Mouse (Mus musculus) limb, embryonic 12.5 days (tissue): ENCODE data around the gene Atxn1. TPM values are rescaled to one million over a fixed set of nuclear protein-coding genes. Genes with fewer than 3 reads are reported as not detected.

Experiments used
- ATAC-seq: fragments of 200-750 bp; cut with Nextera tagmentation; 2 replicates; pipeline ENCODE4 v1.8.0; 2017; ENCODE audit warnings: low read depth, moderate TSS enrichment; ENCODE audit not compliant: insufficient number of reproducible peaks, insufficient read depth, low FRiP score, low TSS enrichment
- H3K27ac ChIP-seq: fragments of 300-500 bp; sonication (generic); 2 replicates; pipeline ENCODE4 v1.5.1; 2016; ENCODE audit warnings: mild to moderate bottlenecking, moderate library complexity
- H3K27me3 ChIP-seq: fragments of 300-500 bp; sonication (generic); 2 replicates; pipeline ENCODE4 v1.6.1; 2016; ENCODE audit warnings: mild to moderate bottlenecking, moderate library complexity
- H3K36me3 ChIP-seq: fragments of 300-500 bp; sonication (generic); 2 replicates; pipeline ENCODE4 v1.6.1; 2016; ENCODE audit warnings: mild to moderate bottlenecking, moderate library complexity
- H3K4me1 ChIP-seq: fragments of 300-500 bp; sonication (generic); replicated peaks from 2 replicates; pipeline ENCODE4 v1.6.1; 2016
- H3K4me2 ChIP-seq: fragments of 300-500 bp; sonication (generic); 2 replicates; pipeline ENCODE4 v1.6.1; 2016; ENCODE audit warnings: mild to moderate bottlenecking, moderate library complexity
- H3K4me3 ChIP-seq: fragments of 300-500 bp; sonication (generic); replicated peaks from 2 replicates; pipeline ENCODE4 v1.5.1; 2016; ENCODE audit warnings: mild to moderate bottlenecking
- H3K9ac ChIP-seq: fragments of 300-500 bp; sonication (generic); replicated peaks from 2 replicates; pipeline ENCODE4 v1.6.1; 2016; ENCODE audit warnings: mild to moderate bottlenecking, moderate library complexity
- H3K9me3 ChIP-seq: fragments of 300-500 bp; sonication (generic); 2 replicates; pipeline ENCODE4 v1.6.1; 2016; ENCODE audit warnings: mild to moderate bottlenecking, moderate library complexity
- WGBS: fragments of 180-500 bp; shearing (Covaris S2); methylation state at CpG from one replicate; pipeline ENCODE4 v1.1.7; 2016; 5-methylcytosine and 5-hydroxymethylcytosine counted together
- polyA plus RNA-seq: library from polyadenylated mRNA; unstranded; fragments of >200 nt; fragmentation: Nextera tagmentation; extraction: Ambion mirVana; gene quantifications from 2 replicates; pipeline ENCODE4 v1.2.1, GENCODE M21; 2016

The Atxn1 gene
- polyA plus RNA-seq, 1 experiment from 2014 or later = 2.5 TPM

GRCm38 (mm10) chr13:45620281-45620680 lies 344.5 kb downstream of the Atxn1 start:
- Histone ChIP-seq H3K4me3 (no peak overlapping the region), H3K4me2 (no peak overlapping the region), H3K36me3 (no peaks in the 10 kb centered on the region), H3K9me3 (no peaks in the 10 kb centered on the region), H3K9ac (no peak overlapping the region), H3K27ac (no peak overlapping the region), H3K4me1 (no peaks in the 10 kb centered on the region), H3K27me3 (no peaks in the 10 kb centered on the region)
- no peak for ATAC-seq
- 78% methylated on average over 7 of the region's 7 CpGs for WGBS

GRCm38 (mm10) chr13:45617988-45618387 lies 346.8 kb downstream of the Atxn1 start:
- Histone ChIP-seq H3K27me3 (no peaks in the 10 kb centered on the region), H3K36me3 (no peaks in the 10 kb centered on the region), H3K27ac (no peak overlapping the region), H3K4me3 (no peak overlapping the region), H3K9ac (no peak overlapping the region), H3K4me2 (no peak overlapping the region), H3K9me3 (no peaks in the 10 kb centered on the region), H3K4me1 (no peaks in the 10 kb centered on the region)
- 83% methylated on average over 6 of the region's 6 CpGs for WGBS
- ATAC-seq = no peak

- Histone ChIP-seq H3K4me2 (no peak overlapping the region), H3K9me3 (no peaks in the 10 kb centered on the region), H3K4me3 (no peak overlapping the region), H3K4me1 (no peaks in the 10 kb centered on the region), H3K27ac (no peak overlapping the region), H3K36me3 (no peaks in the 10 kb centered on the region), H3K9ac (no peak overlapping the region), H3K27me3 (no peaks in the 10 kb centered on the region)
- no peak for ATAC-seq
- WGBS = 86% methylated on average over 11 of the region's 11 CpGs
Observed at GRCm38 (mm10) chr13:45614762-45615161, 350.0 kb downstream of the Atxn1 start.

- Histone ChIP-seq H3K27me3 (no peaks in the 10 kb centered on the region), H3K4me1 (no peaks in the 10 kb centered on the region), H3K4me3 (no peak overlapping the region), H3K4me2 (no peak overlapping the region), H3K36me3 (no peaks in the 10 kb centered on the region), H3K9ac (no peak overlapping the region), H3K9me3 (peaks cover 6% of the 10 kb centered on the region; the same call in 1 of the 2 replicates), H3K27ac (no peak overlapping the region)
- 36% methylated on average over 5 of the region's 5 CpGs for WGBS
- ATAC-seq = no peak
Observed at GRCm38 (mm10) chr13:45613346-45613745, 351.5 kb downstream of the Atxn1 start.

GRCm38 (mm10) chr13:45611554-45611953 lies 353.3 kb downstream of the Atxn1 start:
- ATAC-seq = no peak

GRCm38 (mm10) chr13:45609461-45609860 lies 355.3 kb downstream of the Atxn1 start:
- no peaks in the 10 kb centered on the region for H3K4me1 ChIP-seq
- H3K27me3 ChIP-seq = no peaks in the 10 kb centered on the region
- no peak overlapping the region for H3K4me2 ChIP-seq
- H3K36me3 ChIP-seq = no peaks in the 10 kb centered on the region
- no peak overlapping the region for H3K27ac ChIP-seq
- peaks cover 6% of the 10 kb centered on the region; the same call in 1 of the 2 replicates for H3K9me3 ChIP-seq
- ATAC-seq = no peak
- 66% methylated on average over 4 of the region's 4 CpGs for WGBS
- H3K9ac ChIP-seq = no peak overlapping the region
- no peak overlapping the region for H3K4me3 ChIP-seq

More at GRCm38 (mm10) chr13:45611554-45611953, 353.3 kb downstream of the Atxn1 start:
- no peak overlapping the region for H3K4me3 ChIP-seq
- H3K4me2 ChIP-seq = no peak overlapping the region
- H3K9me3 ChIP-seq = peaks cover 6% of the 10 kb centered on the region; the same call in 1 of the 2 replicates
- WGBS = 78% methylated on average over 3 of the region's 3 CpGs
- H3K4me1 ChIP-seq = no peaks in the 10 kb centered on the region
- no peaks in the 10 kb centered on the region for H3K36me3 ChIP-seq
- no peak overlapping the region for H3K27ac ChIP-seq
- H3K27me3 ChIP-seq = no peaks in the 10 kb centered on the region
- H3K9ac ChIP-seq = no peak overlapping the region

GRCm38 (mm10) chr13:45608593-45608992 lies 356.2 kb downstream of the Atxn1 start:
- Histone ChIP-seq H3K4me3 (no peak overlapping the region), H3K4me2 (no peak overlapping the region), H3K27me3 (no peaks in the 10 kb centered on the region), H3K9ac (no peak overlapping the region), H3K4me1 (no peaks in the 10 kb centered on the region), H3K9me3 (peaks cover 6% of the 10 kb centered on the region; the same call in 1 of the 2 replicates), H3K27ac (no peak overlapping the region), H3K36me3 (no peaks in the 10 kb centered on the region)
- WGBS = 98% methylated on average over 5 of the region's 5 CpGs
- no peak for ATAC-seq

- H3K9ac ChIP-seq = no peak overlapping the region
- H3K27me3 ChIP-seq = no peaks in the 10 kb centered on the region
- no peak overlapping the region for H3K4me2 ChIP-seq
- no peak for ATAC-seq
- no peaks in the 10 kb centered on the region for H3K36me3 ChIP-seq
- H3K4me3 ChIP-seq = no peak overlapping the region
- 66% methylated on average over 2 of the region's 2 CpGs for WGBS
- H3K9me3 ChIP-seq = peaks cover 6% of the 10 kb centered on the region; the same call in 1 of the 2 replicates
- no peak overlapping the region for H3K27ac ChIP-seq
- H3K4me1 ChIP-seq = no peaks in the 10 kb centered on the region
Observed at GRCm38 (mm10) chr13:45607946-45608345, 356.9 kb downstream of the Atxn1 start.

- H3K9ac ChIP-seq = no peak overlapping the region
- 86% methylated on average over 6 of the region's 6 CpGs for WGBS
- no peak overlapping the region for H3K4me2 ChIP-seq
- no peak overlapping the region for H3K4me3 ChIP-seq
- H3K36me3 ChIP-seq = no peaks in the 10 kb centered on the region
- no peak overlapping the region for H3K27ac ChIP-seq
- no peak for ATAC-seq
- H3K27me3 ChIP-seq = no peaks in the 10 kb centered on the region
- H3K4me1 ChIP-seq = no peaks in the 10 kb centered on the region
- peaks cover 4% of the 10 kb centered on the region; the same call in 1 of the 2 replicates for H3K9me3 ChIP-seq
Observed at GRCm38 (mm10) chr13:45603636-45604035, 361.2 kb downstream of the Atxn1 start.

GRCm38 (mm10) chr13:45600443-45600842 lies 364.4 kb downstream of the Atxn1 start:
- no peak overlapping the region for H3K4me3 ChIP-seq
- WGBS = 56% methylated on average over 6 of the region's 6 CpGs
- no peaks in the 10 kb centered on the region for H3K9me3 ChIP-seq
- H3K27ac ChIP-seq = no peak overlapping the region
- H3K9ac ChIP-seq = no peak overlapping the region
- no peaks in the 10 kb centered on the region for H3K27me3 ChIP-seq
- no peaks in the 10 kb centered on the region for H3K36me3 ChIP-seq
- no peaks in the 10 kb centered on the region for H3K4me1 ChIP-seq
- no peak for ATAC-seq
- H3K4me2 ChIP-seq = no peak overlapping the region

GRCm38 (mm10) chr13:45599831-45600230 lies 365.0 kb downstream of the Atxn1 start:
- no peaks in the 10 kb centered on the region for H3K9me3 ChIP-seq
- no peak overlapping the region for H3K4me2 ChIP-seq
- H3K4me1 ChIP-seq = no peaks in the 10 kb centered on the region
- no peak overlapping the region for H3K9ac ChIP-seq
- H3K4me3 ChIP-seq = no peak overlapping the region
- no peaks in the 10 kb centered on the region for H3K36me3 ChIP-seq
- H3K27ac ChIP-seq = no peak overlapping the region
- 93% methylated on average over 2 of the region's 2 CpGs for WGBS
- no peaks in the 10 kb centered on the region for H3K27me3 ChIP-seq
- ATAC-seq = no peak

GRCm38 (mm10) chr13:45595416-45595815 lies 369.4 kb downstream of the Atxn1 start:
- H3K9me3 ChIP-seq = no peaks in the 10 kb centered on the region
- WGBS = 81% methylated on average over 7 of the region's 7 CpGs
- no peak overlapping the region for H3K27ac ChIP-seq
- H3K4me1 ChIP-seq = no peaks in the 10 kb centered on the region
- no peak overlapping the region for H3K9ac ChIP-seq
- H3K27me3 ChIP-seq = no peaks in the 10 kb centered on the region
- ATAC-seq = no peak
- no peaks in the 10 kb centered on the region for H3K36me3 ChIP-seq
- H3K4me2 ChIP-seq = no peak overlapping the region
- no peak overlapping the region for H3K4me3 ChIP-seq
